Mouse (Mus musculus) telencephalon, adult 2 months (tissue): Measurements from ENCODE around the gene Txk.

Experiments
- DNase-seq: peaks from one replicate; pipeline ENCODE4 v3.0.0-alpha.2; 2011; ENCODE audit warnings: low read depth, low spot score

Gene Txk

GRCm38 (mm10) chr5:72752585-72752984 is at the start of gene Txk:
Gene Txk (minus strand): TSS chr5:72752777.
- no peak for DNase-seq

- DNase-seq, result no peak
These were observed 46.0 kb upstream of the Txk start for GRCm38 (mm10) chr5:72798563-72798962.

GRCm38 (mm10) chr5:72796186-72796613 is 43.6 kb upstream of the Txk start:
- no peak for DNase-seq

- no peak for DNase-seq
These were observed 40.8 kb upstream of the Txk start for GRCm38 (mm10) chr5:72793309-72793850.

- DNase-seq, result no peak
These were observed 39.2 kb upstream of the Txk start for GRCm38 (mm10) chr5:72791789-72792188.

- no peak for DNase-seq
These were observed 38.8 kb upstream of the Txk start for GRCm38 (mm10) chr5:72791386-72791785.

GRCm38 (mm10) chr5:72785451-72785850 is 32.9 kb upstream of the Txk start:
- no peak for DNase-seq

- no peak for DNase-seq
These were observed 32.1 kb upstream of the Txk start for GRCm38 (mm10) chr5:72784719-72785118.

GRCm38 (mm10) chr5:72783957-72784356 is 31.4 kb upstream of the Txk start:
- peak; percentile 58 for DNase-seq

- DNase-seq, result no peak
These were observed 30.5 kb upstream of the Txk start for GRCm38 (mm10) chr5:72783123-72783522.

GRCm38 (mm10) chr5:72781776-72782175 is 29.2 kb upstream of the Txk start:
- no peak for DNase-seq

- no peak for DNase-seq
These were observed 24.0 kb upstream of the Txk start for GRCm38 (mm10) chr5:72776595-72776994.

GRCm38 (mm10) chr5:72776127-72776526 is 23.6 kb upstream of the Txk start:
- no peak for DNase-seq

GRCm38 (mm10) chr5:72769841-72770240 is 17.3 kb upstream of the Txk start:
- no peak for DNase-seq

GRCm38 (mm10) chr5:72763546-72763945 is 11.0 kb upstream of the Txk start:
- DNase-seq, result no peak

- no peak for DNase-seq
These were observed 10.4 kb upstream of the Txk start for GRCm38 (mm10) chr5:72763025-72763424.

- no peak for DNase-seq
These were observed 9.2 kb upstream of the Txk start for GRCm38 (mm10) chr5:72761758-72762157.

GRCm38 (mm10) chr5:72761237-72761636 is 8.7 kb upstream of the Txk start:
- no peak for DNase-seq

GRCm38 (mm10) chr5:72758925-72759924 is 6.6 kb upstream of the Txk start:
- DNase-seq, result no peak

- DNase-seq, result no peak
These were observed 4.7 kb upstream of the Txk start for GRCm38 (mm10) chr5:72757155-72757773.

- DNase-seq, result peak; percentile 58
These were observed 3.4 kb upstream of the Txk start for GRCm38 (mm10) chr5:72755941-72756340.

- DNase-seq, result no peak
These were observed 2.5 kb upstream of the Txk start for GRCm38 (mm10) chr5:72755035-72755434.
